Mouse (Mus musculus) MEL (cell line): Measurements from ENCODE around the gene Hnf1a. TPM values are rescaled to one million over a fixed set of nuclear protein-coding genes. Genes with fewer than 3 reads are reported as not detected.

Experiments used
- DNase-seq: peaks from one replicate; pipeline ENCODE4 v3.0.0; 2011; ENCODE audit warnings: low read depth, low spot score
- H3K27ac ChIP-seq: 2 replicates; pipeline ENCODE4 v1.5.1; 2012; ENCODE audit warnings: low read depth, mild to moderate bottlenecking, control low read depth, low read length, moderate library complexity; ENCODE audit not compliant: control insufficient read depth
- H3K27me3 ChIP-seq, 2 experiments: fragments of 150-350 bp in 1 of 2; sonication (generic) in 1 of 2; 2 replicates each; pipeline ENCODE4 v1.6.1; 2012; ENCODE audit warnings: low read length in 2 of 2, mild to moderate bottlenecking in 2 of 2, improper control_type of control experiment in 1 of 2, moderate library complexity in 1 of 2; ENCODE audit not compliant: insufficient read depth in 2 of 2, control insufficient read depth in 1 of 2
- H3K36me3 ChIP-seq, 2 experiments: 2 replicates each; pipeline ENCODE4 v1.6.1; 2012 to 2014; ENCODE audit warnings: low read length in 2 of 2, improper control_type of control experiment in 1 of 2, inconsistent platforms in 1 of 2, mild to moderate bottlenecking in 1 of 2; ENCODE audit not compliant: insufficient read depth in 2 of 2, control insufficient read depth in 1 of 2
- H3K4me1 ChIP-seq, 2 experiments: fragments of 150-350 bp in 1 of 2; sonication (generic) in 1 of 2; 2 replicates each; pipeline ENCODE4 v1.6.1; 2012; ENCODE audit warnings: low read length in 2 of 2, improper control_type of control experiment in 1 of 2, mild to moderate bottlenecking in 1 of 2; ENCODE audit not compliant: insufficient read depth in 2 of 2, control insufficient read depth in 1 of 2
- H3K4me3 ChIP-seq, 2 experiments: fragments of 150-350 bp in 1 of 2; sonication (generic) in 1 of 2; 2 replicates each; pipeline ENCODE4 v1.5.1; 2012; ENCODE audit warnings: low read depth in 2 of 2, low read length in 2 of 2, mild to moderate bottlenecking in 2 of 2, moderate library complexity in 2 of 2, control low read depth in 1 of 2, improper control_type of control experiment in 1 of 2; ENCODE audit not compliant: control insufficient read depth in 1 of 2, insufficient read depth in 1 of 2
- H3K79me2 ChIP-seq: 2 replicates; pipeline ENCODE4 v1.6.1; 2012; ENCODE audit warnings: mild to moderate bottlenecking, low read length, moderate library complexity; ENCODE audit not compliant: control insufficient read depth, poor library complexity, insufficient read depth
- H3K9ac ChIP-seq: 2 replicates; pipeline ENCODE4 v1.6.1; 2012; ENCODE audit warnings: low read depth, mild to moderate bottlenecking, control low read depth, low read length, moderate library complexity; ENCODE audit not compliant: control insufficient read depth, poor library complexity, severe bottlenecking
- H3K9me3 ChIP-seq: fragments of 150-350 bp; sonication (generic); replicated peaks from 2 replicates; pipeline ENCODE4 v1.6.1; 2012; ENCODE audit warnings: mild to moderate bottlenecking, low read length, improper control_type of control experiment, moderate library complexity; ENCODE audit not compliant: insufficient read depth
- BHLHE40 ChIP-seq: IDR thresholded peaks from 2 replicates; pipeline ENCODE4 v1.6.1; 2012; ENCODE audit warnings: low read depth, mild to moderate bottlenecking, inconsistent platforms, low read length, improper control_type of control experiment, borderline replicate concordance
- CHD2 ChIP-seq: IDR thresholded peaks from 2 replicates; pipeline ENCODE4 v1.6.1; 2011; ENCODE audit warnings: low read length, improper control_type of control experiment
- EP300 ChIP-seq, 2 experiments: IDR thresholded peaks; 2 replicates each; pipeline ENCODE4 v1.6.1; 2011; ENCODE audit warnings: improper control_type of control experiment in 2 of 2, low read length in 2 of 2, low read depth in 1 of 2, mild to moderate bottlenecking in 1 of 2
- ETS1 ChIP-seq: IDR thresholded peaks from 2 replicates; pipeline ENCODE4 v1.6.1; 2012; ENCODE audit warnings: low read depth, mild to moderate bottlenecking, inconsistent platforms, low read length, improper control_type of control experiment, moderate library complexity
- GABPA ChIP-seq: IDR thresholded peaks from 2 replicates; pipeline ENCODE4 v1.6.1; 2012; ENCODE audit warnings: low read depth, mild to moderate bottlenecking, inconsistent platforms, low read length, improper control_type of control experiment, moderate library complexity
- GATA1 ChIP-seq: IDR thresholded peaks from 2 replicates; pipeline ENCODE4 v1.6.1; 2011; ENCODE audit warnings: low read depth, low read length, improper control_type of control experiment
- HCFC1 ChIP-seq: IDR thresholded peaks from 2 replicates; pipeline ENCODE4 v1.6.1; 2012; ENCODE audit warnings: low read depth, mild to moderate bottlenecking, inconsistent platforms, low read length, improper control_type of control experiment, moderate library complexity
- KAT2A ChIP-seq: conservative IDR thresholded peaks from 2 replicates; pipeline ENCODE4 v1.6.1; 2012; ENCODE audit warnings: low read depth, low read length, improper control_type of control experiment, inconsistent platforms
- MAFK ChIP-seq: IDR thresholded peaks from 2 replicates; pipeline ENCODE4 v1.6.1; 2011; ENCODE audit warnings: low read depth, mild to moderate bottlenecking, low read length, improper control_type of control experiment, borderline replicate concordance
- MAZ ChIP-seq: IDR thresholded peaks from 2 replicates; pipeline ENCODE4 v1.6.1; 2012; ENCODE audit warnings: low read depth, mild to moderate bottlenecking, inconsistent platforms, low read length, improper control_type of control experiment
- MEF2A ChIP-seq: IDR thresholded peaks from 2 replicates; pipeline ENCODE4 v1.6.1; 2014; ENCODE audit warnings: low read depth, mild to moderate bottlenecking, inconsistent platforms, low read length, improper control_type of control experiment; ENCODE audit not compliant: poor library complexity, insufficient replicate concordance, severe bottlenecking; ENCODE audit errors: extremely low read depth
- MXI1 ChIP-seq: IDR thresholded peaks from 2 replicates; pipeline ENCODE4 v1.6.1; 2011; ENCODE audit warnings: mild to moderate bottlenecking, low read depth, low read length, improper control_type of control experiment
- MYB ChIP-seq: IDR thresholded peaks from 2 replicates; pipeline ENCODE4 v1.6.1; 2011; ENCODE audit warnings: mild to moderate bottlenecking, low read depth, low read length, improper control_type of control experiment
- MYC ChIP-seq: IDR thresholded peaks from 2 replicates; pipeline ENCODE4 v1.6.1; 2011; ENCODE audit warnings: low read depth, mild to moderate bottlenecking, low read length, improper control_type of control experiment, moderate library complexity
- NELFE ChIP-seq: IDR thresholded peaks from 2 replicates; pipeline ENCODE4 v1.6.1; 2011; ENCODE audit warnings: low read depth, low read length, improper control_type of control experiment
- NRF1 ChIP-seq: IDR thresholded peaks from 2 replicates; pipeline ENCODE4 v1.6.1; 2014; ENCODE audit warnings: low read depth, mild to moderate bottlenecking, inconsistent platforms, low read length, improper control_type of control experiment, moderate library complexity; ENCODE audit not compliant: poor library complexity, insufficient read depth, severe bottlenecking
- POLR2A ChIP-seq, 2 experiments: IDR thresholded peaks; 2 replicates each; pipeline ENCODE4 v1.6.1; 2011 to 2012; ENCODE audit warnings: low read length in 2 of 2, mild to moderate bottlenecking in 2 of 2, control low read depth in 1 of 2, improper control_type of control experiment in 1 of 2, low read depth in 1 of 2, moderate library complexity in 1 of 2; ENCODE audit not compliant: control insufficient read depth in 1 of 2, insufficient read depth in 1 of 2, poor library complexity in 1 of 2
- POLR2AphosphoS2 ChIP-seq: IDR thresholded peaks from 2 replicates; pipeline ENCODE4 v1.6.1; 2011; ENCODE audit warnings: low read length, improper control_type of control experiment
- POLR2AphosphoS5 ChIP-seq: IDR thresholded peaks from 2 replicates; pipeline ENCODE4 v1.6.1; 2012; ENCODE audit warnings: low read depth, borderline replicate concordance, mild to moderate bottlenecking, inconsistent platforms, low read length, moderate library complexity, mixed read lengths
- RCOR1 ChIP-seq: IDR thresholded peaks from 2 replicates; pipeline ENCODE4 v1.6.1; 2012; ENCODE audit warnings: low read depth, mild to moderate bottlenecking, inconsistent platforms, low read length, improper control_type of control experiment
- SMC3 ChIP-seq: IDR thresholded peaks from 2 replicates; pipeline ENCODE4 v1.6.1; 2011; ENCODE audit warnings: low read depth, low read length, improper control_type of control experiment
- TAL1 ChIP-seq: IDR thresholded peaks from 2 replicates; pipeline ENCODE4 v1.6.1; 2012; ENCODE audit warnings: mild to moderate bottlenecking, inconsistent platforms, low read length, moderate library complexity, mixed read lengths
- TBP ChIP-seq: IDR thresholded peaks from 2 replicates; pipeline ENCODE4 v1.8.0; 2011; ENCODE audit warnings: low read depth, low read length, improper control_type of control experiment
- TCF12 ChIP-seq: IDR thresholded peaks from 2 replicates; pipeline ENCODE4 v1.6.1; 2014; ENCODE audit warnings: low read depth, mild to moderate bottlenecking, inconsistent platforms, low read length, improper control_type of control experiment, moderate library complexity
- UBTF ChIP-seq: IDR thresholded peaks from 2 replicates; pipeline ENCODE4 v1.6.1; 2012; ENCODE audit warnings: low read depth, mild to moderate bottlenecking, inconsistent platforms, low read length, improper control_type of control experiment, moderate library complexity, borderline replicate concordance; ENCODE audit not compliant: insufficient read depth
- USF2 ChIP-seq, 2 experiments: IDR thresholded peaks; 2 replicates each; pipeline ENCODE4 v1.6.1; 2011 to 2012; ENCODE audit warnings: improper control_type of control experiment in 2 of 2, low read length in 2 of 2, borderline replicate concordance in 1 of 2, inconsistent platforms in 1 of 2, low read depth in 1 of 2, mild to moderate bottlenecking in 1 of 2; ENCODE audit not compliant: insufficient read depth in 1 of 2
- ZC3H11A ChIP-seq: IDR thresholded peaks from 2 replicates; pipeline ENCODE4 v1.6.1; 2012; ENCODE audit warnings: low read depth, mild to moderate bottlenecking, inconsistent platforms, low read length, improper control_type of control experiment
- ZMIZ1 ChIP-seq: IDR thresholded peaks from 2 replicates; pipeline ENCODE4 v1.6.1; 2012; ENCODE audit warnings: low read depth, mild to moderate bottlenecking, inconsistent platforms, low read length, improper control_type of control experiment, moderate library complexity
- ZNF384 ChIP-seq: IDR thresholded peaks from 2 replicates; pipeline ENCODE4 v1.6.1; 2012; ENCODE audit warnings: low read depth, mild to moderate bottlenecking, inconsistent platforms, low read length, improper control_type of control experiment
- polyA plus RNA-seq, 2 experiments: library from polyadenylated mRNA; stranded (reverse) in 1 of 2; unstranded in 1 of 2; fragments of >175 nt in 1 of 2; fragments of >200 nt in 1 of 2; gene quantifications; 2 replicates each; pipeline versions ENCODE4 v1.2.1 to v1.2.4; 2012; ENCODE audit warnings: low replicate concordance in 2 of 2, low read depth in 1 of 2; ENCODE audit not compliant: insufficient read length in 2 of 2, insufficient read depth in 1 of 2, missing spikeins in 1 of 2
- total RNA-seq: library from RNA; depleted of rRNA; stranded (reverse); fragments of 300-350 nt; gene quantifications from 2 replicates; pipeline ENCODE4 v1.2.3, GENCODE M21; 2012

The Hnf1a gene
- total and polyA plus RNA-seq, 3 experiments, result 0.08 to 0.28 TPM; not detected in 1

DNA sequence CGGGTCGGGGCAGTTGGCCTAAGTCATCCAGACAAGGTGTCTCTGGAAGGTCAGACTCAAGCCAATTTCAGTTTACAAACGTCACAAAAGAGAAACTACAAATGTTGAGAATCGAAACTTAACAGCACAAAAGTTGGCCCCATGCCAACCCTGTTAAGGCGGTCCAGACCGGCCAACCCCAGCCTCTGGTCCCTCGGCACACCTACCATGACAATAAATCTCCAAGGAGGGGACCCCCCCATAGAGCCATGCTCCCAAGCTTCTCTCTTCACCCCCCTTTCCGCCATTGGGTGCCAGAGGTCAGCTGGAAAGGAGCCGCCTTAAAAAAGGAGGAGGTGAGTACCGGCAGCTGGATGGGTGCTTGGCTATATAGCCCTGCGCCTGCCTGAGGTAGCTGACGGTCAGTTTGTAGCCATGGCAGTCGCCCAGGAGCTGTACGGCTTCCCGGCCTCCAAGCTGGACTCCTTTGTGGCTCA is 47.9 kb downstream of the Hnf1a start, which contains the start of gene Oasl1:
Gene Oasl1, plus strand, starts transcription at position 243 of the 476 bp plus-strand sequence.
- Histone ChIP-seq H3K36me3 (peaks cover 0 to 32% of the 10 kb centered on the region in 2 experiments; a peak in 2 of 4 replicates), H3K9ac (peak within 1 kb of the TSS; percentile 81), H3K27ac (peak within 1 kb of the TSS; percentile 98), H3K4me1 (peaks cover 9 to 52% of the 10 kb centered on the region in 2 experiments), H3K9me3 (no peaks in the 10 kb centered on the region), H3K27me3 (no peaks in the 10 kb centered on the region), H3K79me2 (peaks cover 3% of the 10 kb centered on the region; the same call in 1 of the 2 replicates), H3K4me3 (peak within 1 kb of the TSS; percentile 72 to 74)
- TF ChIP-seq RCOR1 (peak; percentile 57; the same call in 1 of the 2 replicates), TBP (peak; percentile 61; the same call in 1 of the 2 replicates), NELFE (peak; percentile 39; the same call in 1 of the 2 replicates), POLR2A (IDR thresholded peaks at IDR 0.05; ENCODE audit: control insufficient read depth in 1 of 2, insufficient read depth in 1 of 2, low read depth in 1 of 2, low read length in 2 of 2, poor library complexity in 1 of 2) (0 out of 4 replicates have a peak, but pooled peaks of 1 of the 2 experiments have one; percentile 34), ZC3H11A (no peak), EP300 (IDR thresholded peaks at IDR 0.05; ENCODE audit: low read depth in 1 of 2, low read length in 2 of 2) (peak; percentile 45 to 63), ZNF384 (no peak), CHD2 (no peak), ETS1 (peak; percentile 65), GABPA (no peak), POLR2AphosphoS5 (no peak), KAT2A (no peak)
- DNase-seq, result peak; percentile 74

DNA sequence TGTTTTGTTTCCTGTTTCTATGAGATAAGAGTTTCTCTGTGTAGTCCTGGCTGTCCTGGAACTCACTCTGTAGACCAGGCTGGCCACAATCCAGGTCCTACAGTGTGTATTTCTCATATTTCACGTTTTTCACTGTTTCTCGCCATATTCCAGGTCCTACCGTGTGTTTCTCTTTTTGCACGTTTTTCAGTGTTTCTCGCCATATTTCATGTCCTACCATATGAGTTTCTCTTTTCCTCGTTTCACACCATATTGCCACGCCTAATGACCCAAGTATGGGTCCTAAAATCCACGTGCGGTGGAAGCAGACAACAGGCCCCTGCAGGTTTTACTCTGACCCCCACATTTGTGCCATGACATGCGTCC is 48.5 kb downstream of the Hnf1a start:
- Histone ChIP-seq H3K4me1 (peaks cover 9 to 47% of the 10 kb centered on the region in 2 experiments), H3K79me2 (peaks cover 3% of the 10 kb centered on the region; the same call in 1 of the 2 replicates), H3K27me3 (no peaks in the 10 kb centered on the region), H3K27ac (peak overlapping the region; percentile 98), H3K9ac (peak overlapping the region; percentile 78), H3K9me3 (no peaks in the 10 kb centered on the region), H3K36me3 (peaks cover 0 to 30% of the 10 kb centered on the region in 2 experiments; a peak in 2 of 4 replicates), H3K4me3 (peak overlapping the region; percentile 50 to 74)
- DNase-seq, result no peak
- no peak for TF ChIP-seq HCFC1
- TF ChIP-seq POLR2AphosphoS2, result no peak
- no peak; a peak in 1 of 4 replicates for TF ChIP-seq POLR2A (IDR thresholded peaks at IDR 0.05; ENCODE audit: control insufficient read depth in 1 of 2, insufficient read depth in 1 of 2, low read depth in 1 of 2, low read length in 2 of 2, poor library complexity in 1 of 2)
- TF ChIP-seq RCOR1, result no peak
- TF ChIP-seq MEF2A, result no peak
- TF ChIP-seq USF2 (IDR thresholded peaks at IDR 0.05; ENCODE audit: borderline replicate concordance in 1 of 2, insufficient read depth in 1 of 2, low read depth in 1 of 2, low read length in 2 of 2), result no peak
- no peak for TF ChIP-seq ZNF384
- TF ChIP-seq ZMIZ1, result no peak
- TF ChIP-seq ETS1, result no peak
- TF ChIP-seq CHD2, result no peak
- TF ChIP-seq BHLHE40, result peak; percentile 25; the same call in 1 of the 2 replicates
- TF ChIP-seq MAFK, result no peak
- TF ChIP-seq MXI1, result peak; percentile 9; the same call in 1 of the 2 replicates
- TF ChIP-seq MYB, result no peak
- TF ChIP-seq GATA1, result no peak; the same call in 1 of the 2 replicates
- TF ChIP-seq UBTF, result no peak
- TF ChIP-seq TAL1, result no peak
- TF ChIP-seq MAZ, result no peak
- 0 out of 2 replicates have a peak, but pooled peaks have one; percentile 14 for TF ChIP-seq MYC
- TF ChIP-seq TCF12, result no peak
- no peak for TF ChIP-seq NRF1
- TF ChIP-seq SMC3, result no peak
